Mouse (Mus musculus) granulocyte monocyte progenitor cell, adult 5-6 weeks (primary cell): ENCODE data around the gene Dbndd2. TPM values are rescaled to one million over a fixed set of nuclear protein-coding genes. Genes with fewer than 3 reads are reported as not detected.

Source experiments
- ATAC-seq: replicated peaks from 2 replicates; pipeline ENCODE4 v1.8.0; 2016; ENCODE audit warnings: mild to moderate bottlenecking, moderate TSS enrichment, inconsistent platforms; ENCODE audit not compliant: poor library complexity, severe bottlenecking
- total RNA-seq, 2 experiments: library from RNA; stranded (forward) in 1 of 2; stranded (reverse) in 1 of 2; fragments of 200-712, 200-1000 nt in 1 of 2; fragments of >200 nt in 1 of 2; fragmentation: Nextera tagmentation in 1 of 2; gene quantifications; 2 replicates each; pipeline ENCODE4 v1.2.3; 2014 to 2017

Gene Dbndd2
- 5.6 TPM in 1 of 2 replicates, not detected in the other for total RNA-seq (2014; fragmentation: Nextera tagmentation)
- 0.46 and 0.95 TPM in 2 replicates for total RNA-seq (2017)

GRCm38 (mm10) chr2:164485681-164486257 lies at the start of gene Dbndd2:
Gene Dbndd2, plus strand, starts transcription at chr2:164486106.
- ATAC-seq = peak; percentile 29

DNA sequence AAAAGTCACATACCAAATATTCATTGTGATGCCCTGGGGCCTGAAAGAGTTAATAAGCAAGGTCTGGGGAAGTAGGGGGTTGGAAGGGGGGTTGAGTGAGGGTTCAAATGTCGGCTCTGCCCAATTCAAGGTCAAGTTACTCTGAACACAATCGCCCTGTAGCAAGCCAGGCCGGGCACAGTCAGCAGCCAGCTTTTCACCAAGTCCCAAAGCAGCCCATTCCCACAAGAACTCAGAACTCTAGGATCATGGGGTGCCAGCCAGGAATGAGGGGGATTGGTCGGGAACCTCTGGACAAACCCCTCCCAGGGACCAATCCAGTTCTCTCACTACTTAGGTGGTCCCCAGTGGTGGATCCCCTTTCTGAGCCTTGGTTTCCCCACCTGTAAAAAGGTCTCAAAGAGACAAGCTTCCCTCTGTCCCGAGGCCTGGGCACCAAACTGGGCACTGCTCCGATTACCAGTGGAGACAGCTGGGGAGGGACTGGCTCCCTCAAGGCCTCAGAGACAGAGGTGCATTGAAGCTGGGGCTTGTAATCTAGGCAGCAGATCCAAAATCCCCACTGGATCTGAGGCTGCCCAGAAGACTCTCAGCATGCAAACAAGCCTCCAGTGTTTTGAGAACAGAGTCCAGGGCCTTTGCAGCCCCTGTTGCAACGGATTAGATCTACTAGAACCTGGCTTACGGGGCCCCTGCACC lies 49.5 kb upstream of the Dbndd2 start:
- ATAC-seq = no peak

DNA sequence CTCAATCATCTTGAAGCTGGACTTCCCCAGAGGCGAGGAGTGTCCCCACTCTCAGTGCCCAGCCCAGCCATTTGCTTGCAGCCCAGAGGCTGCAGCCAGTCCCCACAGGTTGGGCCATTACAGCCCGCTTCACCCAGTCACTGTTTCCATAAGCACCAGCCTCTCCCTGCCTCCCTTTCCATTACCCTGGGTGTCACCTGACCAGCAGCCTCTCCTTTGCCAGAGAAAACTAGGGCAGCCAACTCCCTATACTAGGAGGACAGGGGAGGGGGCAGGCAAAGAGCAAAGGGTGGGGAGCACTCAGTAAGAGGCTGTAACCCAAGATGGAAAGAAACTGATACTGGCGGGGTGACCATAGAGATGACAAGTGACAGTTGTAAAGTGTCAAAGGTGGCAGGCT lies 48.9 kb upstream of the Dbndd2 start:
- ATAC-seq = no peak

- no peak for ATAC-seq
These were observed 48.2 kb upstream of the Dbndd2 start for GRCm38 (mm10) chr2:164437710-164438109.

- ATAC-seq = no peak
These were observed 47.6 kb upstream of the Dbndd2 start for GRCm38 (mm10) chr2:164438257-164438656.

- no peak for ATAC-seq
These were observed 46.9 kb upstream of the Dbndd2 start for GRCm38 (mm10) chr2:164439001-164439421.

- no peak for ATAC-seq
These were observed 45.6 kb upstream of the Dbndd2 start for GRCm38 (mm10) chr2:164440314-164440713.

DNA sequence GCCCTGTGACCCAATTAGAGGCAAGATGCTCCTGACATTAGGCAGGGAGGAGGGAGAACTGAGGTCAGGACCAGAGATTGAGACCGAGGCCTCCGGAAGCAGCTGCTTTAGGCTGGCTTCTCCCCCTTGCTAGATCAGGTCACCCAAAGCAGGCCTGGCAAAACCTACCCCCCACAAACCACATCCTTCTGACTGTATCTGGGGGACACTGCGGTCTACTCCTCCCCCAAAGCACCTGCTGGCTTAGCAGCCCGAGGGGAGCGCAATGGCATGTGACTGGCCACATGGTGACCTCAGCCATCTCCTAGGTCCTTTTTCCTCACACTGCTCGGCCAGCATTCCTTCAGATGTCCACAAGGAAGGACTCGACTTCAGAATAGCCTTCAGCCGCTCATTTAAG lies 44.8 kb upstream of the Dbndd2 start:
- peak; percentile 91 for ATAC-seq

DNA sequence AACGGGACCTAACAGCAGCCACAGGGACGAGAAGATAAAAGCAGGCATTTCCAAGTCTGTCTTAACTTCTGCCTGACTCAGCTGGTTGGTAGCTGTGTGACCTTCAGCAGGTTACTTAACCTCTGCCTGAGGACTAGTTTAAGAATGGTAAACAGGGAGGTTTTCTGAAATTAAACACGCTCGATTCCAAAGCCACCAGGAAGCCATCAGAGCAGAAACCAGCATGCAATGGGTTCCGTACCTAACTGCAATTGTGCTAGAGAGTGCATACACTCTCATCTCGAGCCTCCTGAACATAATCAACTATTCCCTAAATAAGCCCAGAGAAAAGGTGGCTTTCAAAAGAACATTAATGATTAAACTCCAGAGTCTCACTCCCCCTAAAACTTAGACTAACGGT lies 44.2 kb upstream of the Dbndd2 start:
- ATAC-seq = no peak

DNA sequence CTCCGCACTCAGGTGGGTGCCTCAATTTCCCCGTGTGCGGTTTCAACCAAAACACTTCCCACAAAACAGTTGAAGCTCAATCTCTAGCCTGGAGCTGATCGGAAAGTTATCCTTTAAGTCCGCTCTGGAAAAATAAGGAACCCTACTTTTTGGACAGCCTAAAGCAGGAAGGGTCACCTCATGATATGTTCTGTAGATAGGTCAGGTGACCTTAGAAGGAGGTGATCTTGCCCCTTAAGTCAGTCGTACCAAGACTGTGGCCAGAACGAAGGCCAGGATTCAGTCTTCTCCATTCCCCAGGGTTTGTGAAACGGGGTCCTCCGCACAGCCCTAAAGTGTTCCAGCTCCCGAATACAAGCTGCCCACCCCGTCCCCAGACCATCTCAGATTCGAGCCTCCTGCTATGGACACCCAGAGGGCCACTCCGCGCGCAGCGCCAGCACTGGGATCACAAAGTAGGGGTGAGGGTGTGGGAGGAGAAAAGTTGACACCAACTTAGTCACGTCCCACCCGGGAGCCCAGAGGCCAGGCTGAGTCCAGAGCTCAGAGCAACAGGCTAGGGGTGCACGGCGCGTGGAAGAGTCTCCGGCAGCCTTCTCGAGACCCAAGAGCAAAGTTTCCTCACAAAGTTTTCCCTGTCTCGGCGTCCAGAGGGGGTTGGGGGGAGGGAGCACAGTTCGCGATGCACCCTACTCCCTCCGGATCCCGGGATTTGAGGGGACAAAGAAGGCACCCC lies 43.4 kb upstream of the Dbndd2 start:
- no peak for ATAC-seq

DNA sequence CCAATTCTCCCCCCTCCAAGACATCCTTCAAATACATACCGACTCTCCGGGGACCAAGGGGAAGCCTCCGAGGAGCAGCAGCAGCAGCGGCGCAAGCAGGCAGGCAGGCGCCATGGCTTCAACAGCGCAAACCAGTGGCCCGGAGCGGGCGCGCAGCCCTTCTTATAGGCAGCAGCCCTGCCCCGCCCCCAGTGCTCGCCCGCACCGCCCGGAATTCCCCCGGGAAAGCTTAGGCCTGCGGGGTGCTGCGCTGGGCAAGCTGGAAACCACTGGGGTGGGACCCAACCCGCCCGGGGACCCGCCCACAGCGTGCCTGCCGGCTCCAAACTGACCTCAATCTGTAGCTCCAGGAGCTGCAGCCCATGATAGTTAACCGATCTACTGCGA lies 42.9 kb upstream of the Dbndd2 start:
- ATAC-seq = peak; percentile 26; the same call in 1 of the 2 replicates

- no peak for ATAC-seq
These were observed 42.4 kb upstream of the Dbndd2 start, which contains the start of gene Sdc4 for GRCm38 (mm10) chr2:164443460-164444000. Gene Sdc4, minus strand, starts transcription at chr2:164443887.

DNA sequence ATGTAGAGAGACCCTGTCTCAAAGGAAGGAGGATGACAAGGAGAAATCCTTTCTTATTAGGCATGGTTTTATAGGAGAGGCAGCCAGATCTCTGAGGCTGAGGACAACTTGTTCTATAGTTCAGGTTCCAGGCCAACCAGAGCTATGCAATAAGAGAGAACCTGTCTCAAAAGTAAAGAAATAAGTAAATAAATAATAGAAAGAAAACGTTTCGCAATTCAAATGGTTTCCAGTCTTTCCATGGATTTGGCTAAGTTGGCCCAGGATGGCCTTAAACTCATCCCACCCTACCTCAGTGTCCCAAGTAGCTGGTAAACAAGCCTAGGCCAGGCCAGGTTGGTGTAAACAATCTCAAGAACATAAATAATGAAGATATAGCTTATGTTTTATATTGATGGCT lies 41.2 kb upstream of the Dbndd2 start:
- no peak for ATAC-seq

DNA sequence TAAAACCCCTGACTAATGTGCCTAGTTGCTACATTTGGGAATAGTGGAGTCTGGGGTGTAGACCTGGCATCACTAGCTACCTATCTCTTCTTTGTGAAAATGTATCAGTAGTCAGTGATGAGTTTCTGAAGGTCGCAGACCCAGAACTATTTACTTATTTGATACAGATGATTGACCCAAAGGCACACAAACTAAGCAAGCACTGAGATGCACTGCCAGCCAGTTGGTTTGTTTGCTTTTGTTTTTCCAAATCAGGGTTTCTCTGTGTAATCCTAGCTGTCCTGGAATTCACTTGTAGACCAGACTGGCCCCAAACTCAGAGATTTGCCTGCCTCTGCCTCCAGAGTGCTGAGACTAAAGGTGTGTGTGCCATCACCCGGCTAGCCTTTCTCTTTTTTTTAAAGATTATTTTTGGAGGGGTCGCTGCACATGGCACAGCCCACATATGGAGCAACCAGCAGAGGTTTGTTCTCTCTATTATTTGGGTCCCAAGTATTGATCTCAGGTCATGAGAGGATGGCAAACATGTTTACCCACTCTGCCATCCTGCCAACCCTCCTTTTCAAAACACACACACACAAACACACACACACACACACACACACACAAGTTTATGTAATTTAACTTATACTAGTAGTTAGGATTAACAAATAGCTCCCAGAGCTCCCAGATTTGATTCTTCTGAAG lies 40.4 kb upstream of the Dbndd2 start:
- ATAC-seq = no peak

- ATAC-seq = no peak
These were observed 39.8 kb upstream of the Dbndd2 start for GRCm38 (mm10) chr2:164446086-164446469.

- no peak for ATAC-seq
These were observed 37.8 kb upstream of the Dbndd2 start for GRCm38 (mm10) chr2:164448140-164448539.

GRCm38 (mm10) chr2:164448921-164449320 lies 37.0 kb upstream of the Dbndd2 start:
- ATAC-seq = no peak

GRCm38 (mm10) chr2:164449341-164450042 lies 36.4 kb upstream of the Dbndd2 start:
- no peak for ATAC-seq

GRCm38 (mm10) chr2:164452000-164452676 lies 33.8 kb upstream of the Dbndd2 start:
- no peak for ATAC-seq
